Mouse (Mus musculus) CH12.LX (cell line): ENCODE data around the gene Mamstr.

Experiments
- BHLHE40 ChIP-seq: IDR thresholded peaks from 2 replicates; pipeline ENCODE4 v1.6.1; 2011; ENCODE audit warnings: mild to moderate bottlenecking, low read depth, low read length, improper control_type of control experiment
- CTCF ChIP-seq, 2 experiments: IDR thresholded peaks in 1 of 2; conservative IDR thresholded peaks in 1 of 2; 2 replicates each; pipeline ENCODE4 v1.5.1; 2011 to 2012; ENCODE audit warnings: low read depth in 2 of 2, low read length in 2 of 2, improper control_type of control experiment in 1 of 2, inconsistent platforms in 1 of 2, mild to moderate bottlenecking in 1 of 2, moderate library complexity in 1 of 2
- EP300 ChIP-seq: IDR thresholded peaks from 2 replicates; pipeline ENCODE4 v1.6.1; 2011; ENCODE audit warnings: low read length, improper control_type of control experiment
- HCFC1 ChIP-seq: IDR thresholded peaks from 2 replicates; pipeline ENCODE4 v1.6.1; 2012; ENCODE audit warnings: low read depth, mild to moderate bottlenecking, inconsistent platforms, low read length, improper control_type of control experiment
- MAZ ChIP-seq: IDR thresholded peaks from 2 replicates; pipeline ENCODE4 v1.6.1; 2012; ENCODE audit warnings: low read depth, mild to moderate bottlenecking, inconsistent platforms, low read length, improper control_type of control experiment, moderate library complexity
- POLR2A ChIP-seq: IDR thresholded peaks from 2 replicates; pipeline ENCODE4 v1.6.1; 2011; ENCODE audit warnings: low read depth, mild to moderate bottlenecking, improper control_type of control experiment, low read length
- ZC3H11A ChIP-seq: IDR thresholded peaks from 2 replicates; pipeline ENCODE4 v1.6.1; 2012; ENCODE audit warnings: low read depth, mild to moderate bottlenecking, inconsistent platforms, low read length, improper control_type of control experiment
- ZMIZ1 ChIP-seq: IDR thresholded peaks from 2 replicates; pipeline ENCODE4 v1.6.1; 2012; ENCODE audit warnings: low read depth, mild to moderate bottlenecking, inconsistent platforms, low read length, improper control_type of control experiment
- ZNF384 ChIP-seq: IDR thresholded peaks from 2 replicates; pipeline ENCODE4 v1.6.1; 2012; ENCODE audit warnings: low read depth, low read length, improper control_type of control experiment, inconsistent platforms

DNA sequence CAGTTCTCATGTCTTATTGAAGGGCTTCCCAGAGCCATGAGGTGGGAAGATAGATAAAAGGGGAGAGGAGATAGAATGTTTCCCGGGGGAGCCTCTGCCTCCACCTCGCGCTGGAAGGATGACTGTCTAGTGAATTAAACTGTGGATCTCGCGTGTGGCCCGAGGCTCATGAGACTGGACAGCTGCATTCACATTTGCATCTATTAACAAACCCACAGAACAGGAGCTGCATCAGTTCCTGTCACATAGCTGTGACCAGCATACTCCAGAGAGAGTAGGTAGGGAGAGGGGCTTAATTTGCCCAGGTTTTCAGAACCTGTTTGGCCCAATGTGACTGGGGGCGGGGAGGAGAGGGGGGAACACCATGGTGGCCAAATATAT, 5.8 kb downstream of the Mamstr start:
- TF ChIP-seq EP300 (no peak), ZC3H11A (no peak), CTCF (conservative IDR thresholded peaks at IDR 0.05 in 1 of 2, IDR thresholded peaks at IDR 0.05 in 1 of 2; ENCODE audit: low read depth in 2 of 2, low read length in 2 of 2) (no peak), HCFC1 (no peak), POLR2A (peak; percentile 36; the same call in 1 of the 2 replicates), ZNF384 (no peak), MAZ (no peak), ZMIZ1 (no peak), BHLHE40 (peak; percentile 83)
